Mouse (Mus musculus) MEL (cell line): ENCODE results near the gene Tmcc3. TPM values are rescaled to one million over a fixed set of nuclear protein-coding genes. Genes with fewer than 3 reads are reported as not detected.

Source experiments
- DNase-seq: peaks from one replicate; pipeline ENCODE4 v3.0.0; 2011; ENCODE audit warnings: low read depth, low spot score
- H3K27ac ChIP-seq: 2 replicates; pipeline ENCODE4 v1.5.1; 2012; ENCODE audit warnings: low read depth, mild to moderate bottlenecking, control low read depth, low read length, moderate library complexity; ENCODE audit not compliant: control insufficient read depth
- H3K27me3 ChIP-seq, 2 experiments: fragments of 150-350 bp in 1 of 2; sonication (generic) in 1 of 2; 2 replicates each; pipeline ENCODE4 v1.6.1; 2012; ENCODE audit warnings: low read length in 2 of 2, mild to moderate bottlenecking in 2 of 2, improper control_type of control experiment in 1 of 2, moderate library complexity in 1 of 2; ENCODE audit not compliant: insufficient read depth in 2 of 2, control insufficient read depth in 1 of 2
- H3K36me3 ChIP-seq, 2 experiments: 2 replicates each; pipeline ENCODE4 v1.6.1; 2012 to 2014; ENCODE audit warnings: low read length in 2 of 2, improper control_type of control experiment in 1 of 2, inconsistent platforms in 1 of 2, mild to moderate bottlenecking in 1 of 2; ENCODE audit not compliant: insufficient read depth in 2 of 2, control insufficient read depth in 1 of 2
- H3K4me1 ChIP-seq, 2 experiments: fragments of 150-350 bp in 1 of 2; sonication (generic) in 1 of 2; 2 replicates each; pipeline ENCODE4 v1.6.1; 2012; ENCODE audit warnings: low read length in 2 of 2, improper control_type of control experiment in 1 of 2, mild to moderate bottlenecking in 1 of 2; ENCODE audit not compliant: insufficient read depth in 2 of 2, control insufficient read depth in 1 of 2
- H3K4me3 ChIP-seq, 2 experiments: fragments of 150-350 bp in 1 of 2; sonication (generic) in 1 of 2; 2 replicates each; pipeline ENCODE4 v1.5.1; 2012; ENCODE audit warnings: low read depth in 2 of 2, low read length in 2 of 2, mild to moderate bottlenecking in 2 of 2, moderate library complexity in 2 of 2, control low read depth in 1 of 2, improper control_type of control experiment in 1 of 2; ENCODE audit not compliant: control insufficient read depth in 1 of 2, insufficient read depth in 1 of 2
- H3K79me2 ChIP-seq: 2 replicates; pipeline ENCODE4 v1.6.1; 2012; ENCODE audit warnings: mild to moderate bottlenecking, low read length, moderate library complexity; ENCODE audit not compliant: control insufficient read depth, poor library complexity, insufficient read depth
- H3K9ac ChIP-seq: 2 replicates; pipeline ENCODE4 v1.6.1; 2012; ENCODE audit warnings: low read depth, mild to moderate bottlenecking, control low read depth, low read length, moderate library complexity; ENCODE audit not compliant: control insufficient read depth, poor library complexity, severe bottlenecking
- H3K9me3 ChIP-seq: fragments of 150-350 bp; sonication (generic); replicated peaks from 2 replicates; pipeline ENCODE4 v1.6.1; 2012; ENCODE audit warnings: mild to moderate bottlenecking, low read length, improper control_type of control experiment, moderate library complexity; ENCODE audit not compliant: insufficient read depth
- BHLHE40 ChIP-seq: IDR thresholded peaks from 2 replicates; pipeline ENCODE4 v1.6.1; 2012; ENCODE audit warnings: low read depth, mild to moderate bottlenecking, inconsistent platforms, low read length, improper control_type of control experiment, borderline replicate concordance
- CHD1 ChIP-seq: IDR thresholded peaks from 2 replicates; pipeline ENCODE4 v1.6.1; 2012; ENCODE audit warnings: low read depth, mild to moderate bottlenecking, inconsistent platforms, low read length, improper control_type of control experiment
- CHD2 ChIP-seq: IDR thresholded peaks from 2 replicates; pipeline ENCODE4 v1.6.1; 2011; ENCODE audit warnings: low read length, improper control_type of control experiment
- E2F4 ChIP-seq: IDR thresholded peaks from 2 replicates; pipeline ENCODE4 v1.6.1; 2011; ENCODE audit warnings: low read depth, low read length, improper control_type of control experiment, borderline replicate concordance
- ELF1 ChIP-seq: IDR thresholded peaks from 2 replicates; pipeline ENCODE4 v1.6.1; 2014; ENCODE audit warnings: low read depth, mild to moderate bottlenecking, inconsistent platforms, low read length, improper control_type of control experiment, moderate library complexity
- ETS1 ChIP-seq: IDR thresholded peaks from 2 replicates; pipeline ENCODE4 v1.6.1; 2012; ENCODE audit warnings: low read depth, mild to moderate bottlenecking, inconsistent platforms, low read length, improper control_type of control experiment, moderate library complexity
- GATA1 ChIP-seq: IDR thresholded peaks from 2 replicates; pipeline ENCODE4 v1.6.1; 2011; ENCODE audit warnings: low read depth, low read length, improper control_type of control experiment
- HCFC1 ChIP-seq: IDR thresholded peaks from 2 replicates; pipeline ENCODE4 v1.6.1; 2012; ENCODE audit warnings: low read depth, mild to moderate bottlenecking, inconsistent platforms, low read length, improper control_type of control experiment, moderate library complexity
- JUND ChIP-seq: IDR thresholded peaks from 2 replicates; pipeline ENCODE4 v1.6.1; 2011; ENCODE audit warnings: low read depth, mild to moderate bottlenecking, improper control_type of control experiment, low read length
- KAT2A ChIP-seq: conservative IDR thresholded peaks from 2 replicates; pipeline ENCODE4 v1.6.1; 2012; ENCODE audit warnings: low read depth, low read length, improper control_type of control experiment, inconsistent platforms
- MAX ChIP-seq: IDR thresholded peaks from 2 replicates; pipeline ENCODE4 v1.6.1; 2011; ENCODE audit warnings: low read length, improper control_type of control experiment
- MAZ ChIP-seq: IDR thresholded peaks from 2 replicates; pipeline ENCODE4 v1.6.1; 2012; ENCODE audit warnings: low read depth, mild to moderate bottlenecking, inconsistent platforms, low read length, improper control_type of control experiment
- MXI1 ChIP-seq: IDR thresholded peaks from 2 replicates; pipeline ENCODE4 v1.6.1; 2011; ENCODE audit warnings: mild to moderate bottlenecking, low read depth, low read length, improper control_type of control experiment
- NELFE ChIP-seq: IDR thresholded peaks from 2 replicates; pipeline ENCODE4 v1.6.1; 2011; ENCODE audit warnings: low read depth, low read length, improper control_type of control experiment
- POLR2A ChIP-seq, 2 experiments: IDR thresholded peaks; 2 replicates each; pipeline ENCODE4 v1.6.1; 2011 to 2012; ENCODE audit warnings: low read length in 2 of 2, mild to moderate bottlenecking in 2 of 2, control low read depth in 1 of 2, improper control_type of control experiment in 1 of 2, low read depth in 1 of 2, moderate library complexity in 1 of 2; ENCODE audit not compliant: control insufficient read depth in 1 of 2, insufficient read depth in 1 of 2, poor library complexity in 1 of 2
- POLR2AphosphoS2 ChIP-seq: IDR thresholded peaks from 2 replicates; pipeline ENCODE4 v1.6.1; 2011; ENCODE audit warnings: low read length, improper control_type of control experiment
- POLR2AphosphoS5 ChIP-seq: IDR thresholded peaks from 2 replicates; pipeline ENCODE4 v1.6.1; 2012; ENCODE audit warnings: low read depth, borderline replicate concordance, mild to moderate bottlenecking, inconsistent platforms, low read length, moderate library complexity, mixed read lengths
- RAD21 ChIP-seq: IDR thresholded peaks from 2 replicates; pipeline ENCODE4 v1.6.1; 2011; ENCODE audit warnings: mild to moderate bottlenecking, low read depth, low read length, improper control_type of control experiment
- SIN3A ChIP-seq: IDR thresholded peaks from 2 replicates; pipeline ENCODE4 v1.6.1; 2012; ENCODE audit warnings: low read length, improper control_type of control experiment, inconsistent platforms
- SMC3 ChIP-seq: IDR thresholded peaks from 2 replicates; pipeline ENCODE4 v1.6.1; 2011; ENCODE audit warnings: low read depth, low read length, improper control_type of control experiment
- UBTF ChIP-seq: IDR thresholded peaks from 2 replicates; pipeline ENCODE4 v1.6.1; 2012; ENCODE audit warnings: low read depth, mild to moderate bottlenecking, inconsistent platforms, low read length, improper control_type of control experiment, moderate library complexity, borderline replicate concordance; ENCODE audit not compliant: insufficient read depth
- USF1 ChIP-seq: IDR thresholded peaks from 2 replicates; pipeline ENCODE4 v1.6.1; 2014; ENCODE audit warnings: low read depth, mild to moderate bottlenecking, inconsistent platforms, low read length, improper control_type of control experiment, moderate library complexity
- ZKSCAN1 ChIP-seq: IDR thresholded peaks from 2 replicates; pipeline ENCODE4 v1.6.1; 2012; ENCODE audit warnings: low read depth, mild to moderate bottlenecking, inconsistent platforms, low read length, improper control_type of control experiment, moderate library complexity
- ZNF384 ChIP-seq: IDR thresholded peaks from 2 replicates; pipeline ENCODE4 v1.6.1; 2012; ENCODE audit warnings: low read depth, mild to moderate bottlenecking, inconsistent platforms, low read length, improper control_type of control experiment
- polyA plus RNA-seq, 2 experiments: library from polyadenylated mRNA; stranded (reverse) in 1 of 2; unstranded in 1 of 2; fragments of >175 nt in 1 of 2; fragments of >200 nt in 1 of 2; gene quantifications; 2 replicates each; pipeline versions ENCODE4 v1.2.1 to v1.2.4; 2012; ENCODE audit warnings: low replicate concordance in 2 of 2, low read depth in 1 of 2; ENCODE audit not compliant: insufficient read length in 2 of 2, insufficient read depth in 1 of 2, missing spikeins in 1 of 2
- total RNA-seq: library from RNA; depleted of rRNA; stranded (reverse); fragments of 300-350 nt; gene quantifications from 2 replicates; pipeline ENCODE4 v1.2.3, GENCODE M21; 2012

Tmcc3 gene
- total and polyA plus RNA-seq, 3 experiments = 1.3 to 2.6 TPM; not detected in 1

- no peak overlapping the region for H3K9ac ChIP-seq
- TF ChIP-seq BHLHE40 = no peak
- TF ChIP-seq ELF1 = no peak
- TF ChIP-seq RAD21 = no peak
- TF ChIP-seq HCFC1 = no peak
- TF ChIP-seq ETS1 = no peak
- TF ChIP-seq UBTF = no peak
- TF ChIP-seq SIN3A = no peak
- TF ChIP-seq KAT2A = no peak
- no peak for TF ChIP-seq E2F4
- no peak for TF ChIP-seq CHD2
- no peak for TF ChIP-seq MAZ
- DNase-seq = no peak
- H3K4me1 ChIP-seq = no peaks in the 10 kb centered on the region
- no peaks in the 10 kb centered on the region for H3K9me3 ChIP-seq
- no peaks in the 10 kb centered on the region for H3K36me3 ChIP-seq
- H3K27me3 ChIP-seq = peaks cover under 1 to 2% of the 10 kb centered on the region in 2 experiments
- H3K27ac ChIP-seq = no peak overlapping the region
- no peaks in the 10 kb centered on the region for H3K79me2 ChIP-seq
- no peak overlapping the region for H3K4me3 ChIP-seq
Measured at GRCm38 (mm10) chr10:94631541-94632113, 319.9 kb downstream of the Tmcc3 start.

DNA sequence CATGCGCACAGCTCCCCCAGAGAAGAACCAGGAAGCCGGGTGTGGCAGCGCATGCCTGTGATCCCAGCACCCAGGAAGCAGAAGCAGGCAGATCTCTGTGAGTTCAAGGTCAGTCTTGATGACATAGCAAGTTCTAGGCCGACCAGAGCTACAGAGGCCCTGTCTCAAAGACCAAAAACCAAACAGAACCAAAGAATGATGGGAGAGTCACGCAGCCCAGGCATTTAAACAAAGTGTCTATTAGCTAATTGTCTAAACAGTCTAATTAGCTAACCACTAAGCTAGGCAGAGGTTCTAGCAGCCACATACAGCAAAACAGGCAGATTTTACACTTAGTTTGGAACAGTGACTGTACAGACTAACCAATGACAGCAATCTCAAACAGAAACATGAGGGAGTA, 320.5 kb downstream of the Tmcc3 start:
- Histone ChIP-seq H3K4me1 (no peaks in the 10 kb centered on the region), H3K27me3 (peaks cover 2 to 5% of the 10 kb centered on the region in 2 experiments), H3K4me3 (no peak overlapping the region), H3K36me3 (no peaks in the 10 kb centered on the region), H3K9me3 (no peaks in the 10 kb centered on the region), H3K79me2 (no peaks in the 10 kb centered on the region), H3K9ac (no peak overlapping the region), H3K27ac (no peak overlapping the region)
- DNase-seq = no peak
- no peak for TF ChIP-seq JUND
- TF ChIP-seq CHD1 = no peak
- TF ChIP-seq POLR2AphosphoS2 = no peak
- TF ChIP-seq ZNF384 = no peak
- TF ChIP-seq GATA1 = no peak
- no peak for TF ChIP-seq SMC3

DNA sequence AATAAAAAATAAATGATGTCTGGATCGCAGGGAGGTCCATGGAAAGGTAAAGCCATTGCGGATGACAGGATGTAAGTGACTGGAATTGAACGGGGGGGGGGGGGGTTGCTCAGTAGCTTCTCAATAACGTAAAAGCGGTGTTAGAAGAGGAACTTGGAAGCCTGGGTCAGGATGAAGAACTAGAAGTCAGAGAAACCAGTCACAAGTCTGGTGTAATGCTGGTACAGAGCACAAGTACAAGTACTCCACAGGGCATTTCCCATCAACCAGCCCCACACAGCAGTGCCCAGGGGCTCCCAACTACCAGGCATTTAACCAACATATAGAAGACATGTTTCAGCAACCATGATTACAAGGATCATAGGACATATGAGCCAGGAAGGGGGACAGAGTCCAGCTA, 326.9 kb downstream of the Tmcc3 start:
- no peak for DNase-seq
- H3K9ac ChIP-seq = no peak overlapping the region
- no peak overlapping the region for H3K27ac ChIP-seq
- no peaks in the 10 kb centered on the region for H3K4me1 ChIP-seq
- H3K36me3 ChIP-seq = no peaks in the 10 kb centered on the region
- H3K79me2 ChIP-seq = no peaks in the 10 kb centered on the region
- H3K27me3 ChIP-seq = peaks cover 0 to 11% of the 10 kb centered on the region in 2 experiments; a peak in 3 of 4 replicates
- no peak for TF ChIP-seq GATA1
- no peak for TF ChIP-seq NELFE
- no peak for TF ChIP-seq ZKSCAN1
- no peak for TF ChIP-seq USF1
- no peak for TF ChIP-seq HCFC1
- no peak for TF ChIP-seq POLR2A (IDR thresholded peaks at IDR 0.05; ENCODE audit: control insufficient read depth in 1 of 2, insufficient read depth in 1 of 2, low read depth in 1 of 2, low read length in 2 of 2, poor library complexity in 1 of 2)
- no peak for TF ChIP-seq POLR2AphosphoS5
- no peak for TF ChIP-seq SIN3A
- no peak for TF ChIP-seq POLR2AphosphoS2
- TF ChIP-seq ZNF384 = no peak
- TF ChIP-seq MXI1 = no peak
- no peak for TF ChIP-seq MAX
- no peak for TF ChIP-seq RAD21
- H3K9me3 ChIP-seq = no peaks in the 10 kb centered on the region
- H3K4me3 ChIP-seq = no peak overlapping the region
